ENCODE assay signal across 8 mouse cellular contexts in the genomic region with DNA sequence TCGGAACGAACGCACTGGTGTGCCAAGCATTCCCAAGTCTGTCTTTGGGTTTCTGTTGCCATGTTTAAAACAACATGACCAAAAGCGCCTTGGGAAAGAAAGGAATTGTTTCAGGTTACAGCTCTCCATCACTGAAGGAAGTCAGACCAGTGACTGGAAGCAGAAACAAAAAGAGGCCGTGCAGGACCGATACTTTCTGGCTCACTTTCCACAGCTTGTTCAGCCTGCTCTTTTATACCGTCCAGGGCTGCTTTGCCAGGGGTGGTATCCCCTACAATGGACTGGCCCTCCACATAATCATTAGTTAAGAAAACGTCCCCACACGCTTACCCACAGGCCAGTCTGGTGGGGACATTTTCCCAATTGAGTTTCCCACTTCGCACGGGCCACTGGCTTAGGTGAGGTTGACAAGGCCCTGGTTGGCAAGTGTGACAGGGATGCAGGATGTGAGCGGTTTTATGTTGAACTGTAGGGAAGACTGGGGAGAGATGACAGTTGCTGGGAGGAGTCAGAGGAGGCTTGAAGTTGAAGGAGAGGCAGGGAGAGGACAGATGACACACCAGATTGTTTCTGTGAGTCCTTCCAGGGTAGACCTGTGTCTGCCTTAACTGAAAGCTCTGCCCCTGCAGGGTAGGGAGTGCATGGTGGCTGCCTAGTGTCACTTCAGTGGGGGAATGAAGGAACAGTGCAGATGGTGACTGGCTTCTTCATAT. TPM values are rescaled to one million over a fixed set of nuclear protein-coding genes. Genes with fewer than 3 reads are reported as not detected.
A peak's percentile ranks its signal among the peaks of the same experiment; 100 is the strongest.
DNase-seq lines count a peak whose midpoint lies in the region; ATAC-seq and TF ChIP-seq lines count a peak whose summit lies in the region.

No protein-coding gene starts in this region.

- H3K4me1 ChIP-seq in thymus, adult 2 months (replicated peaks; ENCODE audit: control insufficient read depth, insufficient read depth, low read length), result peaks cover 33% of the 10 kb centered on the region
- H3K4me1 ChIP-seq in midbrain, postnatal 0 days (ENCODE audit: insufficient read depth, low read length), result peaks cover 6% of the 10 kb centered on the region

- H3K4me3 ChIP-seq in thymus, adult 2 months (ENCODE audit: control insufficient read depth, insufficient read depth, low read length), result peak overlapping the region; percentile 85
- peak overlapping the region; percentile 85 for H3K4me3 ChIP-seq in midbrain, postnatal 0 days (ENCODE audit: low read depth, low read length)

- H3K36me3 ChIP-seq in thymus, adult 2 months (ENCODE audit: control insufficient read depth, insufficient read depth, low read length), result peaks cover 22% of the 10 kb centered on the region
- H3K36me3 ChIP-seq in midbrain, postnatal 0 days (ENCODE audit: insufficient read depth, low read length), result peaks cover 15% of the 10 kb centered on the region

- H3K9me3 ChIP-seq in midbrain, postnatal 0 days (ENCODE audit: low read length), result no peaks in the 10 kb centered on the region

- H3K27me3 ChIP-seq in thymus, adult 2 months (ENCODE audit: control insufficient read depth, insufficient read depth, low read length), result no peaks in the 10 kb centered on the region
- no peaks in the 10 kb centered on the region for H3K27me3 ChIP-seq in midbrain, postnatal 0 days (ENCODE audit: insufficient read depth, low read length)

- WGBS in thymus, adult 2 months, result 2% methylated on average over 12 of the region's 12 CpGs
- WGBS in midbrain, postnatal 0 days, result 12% methylated on average over 12 of the region's 12 CpGs

- H3K27ac ChIP-seq in thymus, adult 2 months (ENCODE audit: control insufficient read depth, insufficient read depth, low read length), result peak overlapping the region; percentile 63
- H3K27ac ChIP-seq in midbrain, postnatal 0 days (ENCODE audit: low read depth, low read length), result no peak overlapping the region

- no peak for ATAC-seq in midbrain, postnatal 0 days (ENCODE audit: low FRiP score)

- peak overlapping the region; percentile 46 for H3K9ac ChIP-seq in midbrain, postnatal 0 days (replicated peaks; ENCODE audit: low read length, poor library complexity, severe bottlenecking)

- TF ChIP-seq POLR2A in thymus, adult 2 months (IDR thresholded peaks at IDR 0.05; ENCODE audit: control insufficient read depth, extremely low read depth, insufficient read depth, low read length, poor library complexity), result no peak

- H3K4me2 ChIP-seq in midbrain, postnatal 0 days (ENCODE audit: low read depth, low read length, poor library complexity, severe bottlenecking), result peak overlapping the region; percentile 94

- DNase-seq in cerebellum, adult 8-10 months, result peak; percentile 27
- DNase-seq in cerebellum, adult 11-12 months, result no peak
- DNase-seq in thymus, adult 2 months, result no peak
- no peak for DNase-seq in thymus, postnatal 4 days
- DNase-seq in induced T-regulatory cell, adult 2 months (ENCODE audit: low read depth), result peak; percentile 72
- DNase-seq in midbrain, postnatal 0 days (ENCODE audit: low spot score), result no peak
- DNase-seq in urinary bladder, adult 18-20 months (ENCODE audit: low spot score in 2 of 2), result no peak
- DNase-seq in adrenal gland, postnatal 25 days, result no peak

- TF ChIP-seq CTCF in thymus, adult 2 months (IDR thresholded peaks at IDR 0.05; ENCODE audit: borderline replicate concordance, control insufficient read depth, extremely low read depth, insufficient read depth, low read length, poor library complexity), result no peak
- no peak for TF ChIP-seq CTCF in midbrain, postnatal 0 days (IDR thresholded peaks at IDR 0.05)

RNA-seq across cellular contexts. Expression of gene Vars, which starts 1.5 kb away (rescaled TPM):
- polyA plus RNA-seq in thymus, adult 2 months (2012; rRNA removed), result 404 and 545 TPM in 2 replicates
- 89.0 and 97.8 TPM in 2 replicates for total RNA-seq in midbrain, postnatal 0 days (2014; rRNA removed)
- polyA plus RNA-seq in midbrain, postnatal 0 days (2015; fragmentation: Nextera tagmentation; extraction: Ambion mirVana), result 39.7 and 40.9 TPM in 2 replicates
- 62.4 and 64.8 TPM in 2 replicates for total RNA-seq in adrenal gland, postnatal 25 days (2021)

RNA-seq across cellular contexts. Expression of gene Vwa7, which starts 14.1 kb away (rescaled TPM):
- polyA plus RNA-seq in thymus, adult 2 months (2012; rRNA removed), result 1.1 and 1.5 TPM in 2 replicates
- total RNA-seq in midbrain, postnatal 0 days (2014; rRNA removed), result 0.19 and 0.44 TPM in 2 replicates
- polyA plus RNA-seq in midbrain, postnatal 0 days (2015; fragmentation: Nextera tagmentation; extraction: Ambion mirVana), result 0.06 and 0.14 TPM in 2 replicates
- 0.57 and 0.97 TPM in 2 replicates for total RNA-seq in adrenal gland, postnatal 25 days (2021)

RNA-seq across cellular contexts. Expression of gene Lsm2, which starts 20.6 kb away (rescaled TPM):
- polyA plus RNA-seq in thymus, adult 2 months (2012; rRNA removed), result 207 and 265 TPM in 2 replicates
- 17.6 and 35.3 TPM in 2 replicates for total RNA-seq in midbrain, postnatal 0 days (2014; rRNA removed)
- 93.0 and 94.9 TPM in 2 replicates for polyA plus RNA-seq in midbrain, postnatal 0 days (2015; fragmentation: Nextera tagmentation; extraction: Ambion mirVana)
- 39.6 and 51.2 TPM in 2 replicates for total RNA-seq in adrenal gland, postnatal 25 days (2021)

RNA-seq across cellular contexts. Expression of gene Sapcd1, which starts 25.5 kb away (rescaled TPM):
- polyA plus RNA-seq in thymus, adult 2 months (2012; rRNA removed), result 12.3 and 18.3 TPM in 2 replicates
- 0.38 TPM in 1 of 2 replicates, not detected in the other for total RNA-seq in midbrain, postnatal 0 days (2014; rRNA removed)
- polyA plus RNA-seq in midbrain, postnatal 0 days (2015; fragmentation: Nextera tagmentation; extraction: Ambion mirVana), result 1.5 and 1.6 TPM in 2 replicates
- 0.61 TPM in 1 of 2 replicates, not detected in the other for total RNA-seq in adrenal gland, postnatal 25 days (2021)

RNA-seq across cellular contexts. Expression of gene Hspa1l, which starts 29.8 kb away (rescaled TPM):
- polyA plus RNA-seq in thymus, adult 2 months (2012; rRNA removed), result 0.06 and 0.28 TPM in 2 replicates
- 1.4 and 1.6 TPM in 2 replicates for total RNA-seq in midbrain, postnatal 0 days (2014; rRNA removed)
- 0.73 and 0.81 TPM in 2 replicates for polyA plus RNA-seq in midbrain, postnatal 0 days (2015; fragmentation: Nextera tagmentation; extraction: Ambion mirVana)
- 0.27 TPM in 1 of 2 replicates, not detected in the other for total RNA-seq in adrenal gland, postnatal 25 days (2021)

Comparison
In these comparisons a context has a peak if more than half of its experiments do, and no peak if none do; other contexts are left out.
1. DNase-seq: peak in cerebellum, adult 8-10 months (single experiment) and induced T-regulatory cell, adult 2 months (single experiment); none in cerebellum, adult 11-12 months (single experiment), thymus, adult 2 months (single experiment), thymus, postnatal 4 days (single experiment), midbrain, postnatal 0 days (single experiment), urinary bladder, adult 18-20 months (0 of 2) and adrenal gland, postnatal 25 days (single experiment).